Mouse (Mus musculus): ENCODE results near the gene Gm14851.
"Not testable (repeated sequence)": the region's sequence is repeated elsewhere in the genome, so short reads cannot be mapped to it uniquely, and the experiment has no call there.

Gene Gm14851

GRCm38 (mm10) chr8:21095950-21096349 is at the start of gene Gm14851:
Gene Gm14851 (minus strand): TSS chr8:21096050.
- DNase-seq (ENCODE audit: low read depth, low spot score), result not testable (repeated sequence)

- DNase-seq (ENCODE audit: low read depth, low spot score), result not testable (repeated sequence)
Measured at GRCm38 (mm10) chr8:21134342-21134741, 38.5 kb upstream of the Gm14851 start, which contains the start of gene Defa30. Gene Defa30 (plus strand): TSS chr8:21134642.

GRCm38 (mm10) chr8:21093106-21093505 is 2.7 kb downstream of the Gm14851 start:
- DNase-seq (ENCODE audit: low read depth, low spot score), result peak; percentile 4

- DNase-seq (ENCODE audit: low read depth, low spot score), result not testable (repeated sequence)
Measured at GRCm38 (mm10) chr8:21084142-21084541, 11.7 kb downstream of the Gm14851 start, which contains the start of gene Defa25. Gene Defa25 (plus strand): TSS chr8:21084442.

GRCm38 (mm10) chr8:21064738-21065137 is 31.1 kb downstream of the Gm14851 start, which contains the start of gene Defa35:
Gene Defa35 (plus strand): TSS chr8:21065038.
- DNase-seq (ENCODE audit: low read depth, low spot score), result not testable (repeated sequence)

- DNase-seq (ENCODE audit: low read depth, low spot score), result not testable (repeated sequence)
Measured at GRCm38 (mm10) chr8:21054747-21055146, 41.1 kb downstream of the Gm14851 start, which contains the start of gene Defa23. Gene Defa23 (plus strand): TSS chr8:21055047.
